Mouse (Mus musculus) naive thymus-derived CD4-positive, alpha-beta T cell, adult 2 months (primary cell): Measurements from ENCODE around the gene BC049762.

Source experiments
- DNase-seq: peaks from one replicate; pipeline ENCODE4 v3.0.0-alpha.2; 2011; ENCODE audit warnings: low read depth

The BC049762 gene

GRCm38 (mm10) chr11:51262342-51263285 lies at the start of gene BC049762:
Gene BC049762, minus strand, starts transcription at chr11:51263046.
- peak; percentile 100 for DNase-seq

- DNase-seq = no peak
Observed at GRCm38 (mm10) chr11:51311846-51312245, 49.0 kb upstream of the BC049762 start.

GRCm38 (mm10) chr11:51308306-51308705 lies 45.5 kb upstream of the BC049762 start:
- DNase-seq = no peak

GRCm38 (mm10) chr11:51303981-51304553 lies 41.2 kb upstream of the BC049762 start:
- no peak for DNase-seq

- DNase-seq = no peak
Observed at GRCm38 (mm10) chr11:51302396-51302795, 39.5 kb upstream of the BC049762 start.

GRCm38 (mm10) chr11:51298691-51299090 lies 35.8 kb upstream of the BC049762 start:
- DNase-seq = no peak

GRCm38 (mm10) chr11:51295742-51296141 lies 32.9 kb upstream of the BC049762 start:
- no peak for DNase-seq

GRCm38 (mm10) chr11:51293956-51294530 lies 31.2 kb upstream of the BC049762 start:
- no peak for DNase-seq

GRCm38 (mm10) chr11:51290066-51290955 lies 27.5 kb upstream of the BC049762 start:
- no peak for DNase-seq

GRCm38 (mm10) chr11:51289564-51290041 lies 26.8 kb upstream of the BC049762 start, which contains the start of gene Col23a1:
Gene Col23a1, plus strand, starts transcription at chr11:51289920.
- no peak for DNase-seq

- no peak for DNase-seq
Observed at GRCm38 (mm10) chr11:51274418-51274817, 11.6 kb upstream of the BC049762 start.

GRCm38 (mm10) chr11:51265326-51265725 lies 2.5 kb upstream of the BC049762 start:
- DNase-seq = peak; percentile 36

GRCm38 (mm10) chr11:51264352-51264751 lies 1.5 kb upstream of the BC049762 start:
- peak; percentile 61 for DNase-seq

GRCm38 (mm10) chr11:51263286-51263831 lies 513 bp upstream of the BC049762 start:
- DNase-seq = no peak

GRCm38 (mm10) chr11:51261680-51262219 lies 1.1 kb downstream of the BC049762 start, which contains the start of gene Clk4:
Gene Clk4, plus strand, starts transcription at chr11:51261730.
- DNase-seq = no peak

GRCm38 (mm10) chr11:51257006-51257405 lies 5.8 kb downstream of the BC049762 start:
- no peak for DNase-seq

- peak; percentile 24 for DNase-seq
Observed at GRCm38 (mm10) chr11:51242897-51243296, 19.9 kb downstream of the BC049762 start.

GRCm38 (mm10) chr11:51234626-51235025 lies 28.2 kb downstream of the BC049762 start:
- DNase-seq = no peak

GRCm38 (mm10) chr11:51227104-51227503 lies 35.7 kb downstream of the BC049762 start:
- no peak for DNase-seq

- DNase-seq = no peak
Observed at GRCm38 (mm10) chr11:51220308-51220707, 42.5 kb downstream of the BC049762 start, which contains the start of gene Gm12569. Gene Gm12569, plus strand, starts transcription at chr11:51220473.
